Mouse (Mus musculus) limb, embryonic 12.5 days (tissue): ENCODE results near the gene Pnma1. TPM values are rescaled to one million over a fixed set of nuclear protein-coding genes. Genes with fewer than 3 reads are reported as not detected.

Experiments used
- ATAC-seq: fragments of 200-750 bp; cut with Nextera tagmentation; 2 replicates; pipeline ENCODE4 v1.8.0; 2017; ENCODE audit warnings: low read depth, moderate TSS enrichment; ENCODE audit not compliant: insufficient number of reproducible peaks, insufficient read depth, low FRiP score, low TSS enrichment
- H3K27ac ChIP-seq: fragments of 300-500 bp; sonication (generic); 2 replicates; pipeline ENCODE4 v1.5.1; 2016; ENCODE audit warnings: mild to moderate bottlenecking, moderate library complexity
- H3K27me3 ChIP-seq: fragments of 300-500 bp; sonication (generic); 2 replicates; pipeline ENCODE4 v1.6.1; 2016; ENCODE audit warnings: mild to moderate bottlenecking, moderate library complexity
- H3K36me3 ChIP-seq: fragments of 300-500 bp; sonication (generic); 2 replicates; pipeline ENCODE4 v1.6.1; 2016; ENCODE audit warnings: mild to moderate bottlenecking, moderate library complexity
- H3K4me1 ChIP-seq: fragments of 300-500 bp; sonication (generic); replicated peaks from 2 replicates; pipeline ENCODE4 v1.6.1; 2016
- H3K4me2 ChIP-seq: fragments of 300-500 bp; sonication (generic); 2 replicates; pipeline ENCODE4 v1.6.1; 2016; ENCODE audit warnings: mild to moderate bottlenecking, moderate library complexity
- H3K4me3 ChIP-seq: fragments of 300-500 bp; sonication (generic); replicated peaks from 2 replicates; pipeline ENCODE4 v1.5.1; 2016; ENCODE audit warnings: mild to moderate bottlenecking
- H3K9ac ChIP-seq: fragments of 300-500 bp; sonication (generic); replicated peaks from 2 replicates; pipeline ENCODE4 v1.6.1; 2016; ENCODE audit warnings: mild to moderate bottlenecking, moderate library complexity
- H3K9me3 ChIP-seq: fragments of 300-500 bp; sonication (generic); 2 replicates; pipeline ENCODE4 v1.6.1; 2016; ENCODE audit warnings: mild to moderate bottlenecking, moderate library complexity
- WGBS: fragments of 180-500 bp; shearing (Covaris S2); methylation state at CpG from one replicate; pipeline ENCODE4 v1.1.7; 2016; 5-methylcytosine and 5-hydroxymethylcytosine counted together
- polyA plus RNA-seq: library from polyadenylated mRNA; unstranded; fragments of >200 nt; fragmentation: Nextera tagmentation; extraction: Ambion mirVana; gene quantifications from 2 replicates; pipeline ENCODE4 v1.2.1, GENCODE M21; 2016

Pnma1 gene
- polyA plus RNA-seq, result 1.2 and 1.3 TPM in 2 replicates

- Histone ChIP-seq H3K4me3 (peak within 1 kb of the TSS; percentile 47), H3K9ac (peak within 1 kb of the TSS; percentile 63), H3K27me3 (no peaks in the 10 kb centered on the region), H3K36me3 (peaks cover 35% of the 10 kb centered on the region), H3K27ac (no peak within 1 kb of the TSS), H3K4me1 (peaks cover 20% of the 10 kb centered on the region), H3K9me3 (no peaks in the 10 kb centered on the region), H3K4me2 (peak within 1 kb of the TSS; percentile 77)
- peak; percentile 70 for ATAC-seq
- WGBS, result 1% methylated on average over 48 of the region's 50 CpGs
These were observed at the start of gene Pnma1 for GRCm38 (mm10) chr12:84147954-84148621. TSS of gene Pnma1 (minus strand) at chr12:84148489.

DNA sequence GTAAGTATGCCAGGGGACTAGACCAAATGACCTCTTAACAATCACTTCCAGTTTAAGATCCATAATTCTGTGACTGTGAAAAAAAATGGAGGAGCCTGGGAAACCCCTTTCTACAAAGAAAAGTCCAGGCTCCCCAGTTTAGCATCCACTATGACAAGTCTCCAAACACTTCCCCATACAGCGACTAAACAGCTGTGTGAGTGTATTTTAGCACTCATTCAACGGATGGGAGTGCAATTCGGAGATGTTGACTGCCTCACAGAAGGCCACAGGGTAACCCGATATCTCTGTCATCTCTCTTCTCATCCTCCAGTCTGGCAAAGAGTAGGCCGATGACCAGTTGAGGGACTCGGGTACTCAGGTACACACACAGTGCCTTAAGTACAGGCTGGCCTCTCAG lies 46.9 kb upstream of the Pnma1 start:
- 31% methylated on average over 6 of the region's 6 CpGs for WGBS
- Histone ChIP-seq H3K9me3 (no peaks in the 10 kb centered on the region), H3K27ac (no peak overlapping the region), H3K9ac (no peak overlapping the region), H3K4me1 (peaks cover 57% of the 10 kb centered on the region), H3K4me2 (no peak overlapping the region), H3K36me3 (no peaks in the 10 kb centered on the region), H3K27me3 (no peaks in the 10 kb centered on the region), H3K4me3 (no peak overlapping the region)
- no peak for ATAC-seq

GRCm38 (mm10) chr12:84194400-84195109 lies 46.3 kb upstream of the Pnma1 start:
- Histone ChIP-seq H3K27me3 (0 out of 2 replicates have a peak, but pooled peaks cover 5% of the 10 kb centered on the region), H3K36me3 (no peaks in the 10 kb centered on the region), H3K4me1 (peaks cover 63% of the 10 kb centered on the region), H3K4me3 (peak overlapping the region; percentile 78), H3K4me2 (peak overlapping the region; percentile 98), H3K9me3 (no peaks in the 10 kb centered on the region), H3K9ac (peak overlapping the region; percentile 91; the same call in 1 of the 2 replicates), H3K27ac (peak overlapping the region; percentile 94)
- WGBS, result 3% methylated on average over 12 of the region's 13 CpGs
- ATAC-seq, result no peak

- Histone ChIP-seq H3K4me2 (peak overlapping the region; percentile 98), H3K9me3 (no peaks in the 10 kb centered on the region), H3K9ac (peak overlapping the region; percentile 91), H3K27ac (peak overlapping the region; percentile 94), H3K36me3 (no peaks in the 10 kb centered on the region), H3K27me3 (0 out of 2 replicates have a peak, but pooled peaks cover 5% of the 10 kb centered on the region), H3K4me1 (peaks cover 71% of the 10 kb centered on the region), H3K4me3 (peak overlapping the region; percentile 78)
- ATAC-seq, result peak; percentile 73
- WGBS, result 0% methylated on average over 49 of the region's 49 CpGs
These were observed 45.5 kb upstream of the Pnma1 start for GRCm38 (mm10) chr12:84193642-84194399.

- WGBS, result under 1% methylated on average over 99 of the region's 102 CpGs
- Histone ChIP-seq H3K36me3 (no peaks in the 10 kb centered on the region), H3K27ac (peak overlapping the region; percentile 94), H3K4me1 (peaks cover 79% of the 10 kb centered on the region), H3K27me3 (0 out of 2 replicates have a peak, but pooled peaks cover 5% of the 10 kb centered on the region), H3K4me2 (peak overlapping the region; percentile 98), H3K4me3 (peak overlapping the region; percentile 78), H3K9me3 (no peaks in the 10 kb centered on the region), H3K9ac (peak overlapping the region; percentile 91)
- peak; percentile 12; the same call in 1 of the 2 replicates for ATAC-seq
These were observed 44.7 kb upstream of the Pnma1 start for GRCm38 (mm10) chr12:84192741-84193641.

DNA sequence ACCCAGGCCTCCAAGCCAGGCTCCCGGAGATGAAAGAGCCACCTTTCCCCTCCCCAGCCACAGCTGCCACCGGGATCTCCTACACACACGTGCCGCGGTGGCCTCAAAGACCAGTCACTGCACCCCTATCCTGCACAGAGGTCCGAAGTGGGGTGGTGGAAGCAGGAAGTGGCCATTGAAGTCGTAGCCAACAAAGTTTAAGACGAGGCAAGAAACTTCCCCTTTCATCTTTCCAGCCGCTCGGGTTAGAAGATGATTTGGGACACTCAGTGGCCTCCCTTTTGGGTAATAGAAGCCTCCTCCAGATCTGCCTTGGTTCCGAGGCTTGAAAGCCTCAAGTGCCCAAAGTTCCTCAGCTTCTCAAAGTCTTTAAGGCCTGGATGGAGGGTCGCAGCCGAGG lies 44.0 kb upstream of the Pnma1 start:
- no peak for ATAC-seq
- peak overlapping the region; percentile 91 for H3K9ac ChIP-seq
- 2% methylated on average over 13 of the region's 13 CpGs for WGBS
- 0 out of 2 replicates have a peak, but pooled peaks cover 5% of the 10 kb centered on the region for H3K27me3 ChIP-seq
- H3K9me3 ChIP-seq, result no peaks in the 10 kb centered on the region
- H3K4me2 ChIP-seq, result peak overlapping the region; percentile 98
- H3K4me1 ChIP-seq, result peaks cover 86% of the 10 kb centered on the region
- H3K4me3 ChIP-seq, result peak overlapping the region; percentile 78
- H3K27ac ChIP-seq, result no peak overlapping the region
- no peaks in the 10 kb centered on the region for H3K36me3 ChIP-seq

- Histone ChIP-seq H3K4me3 (peak overlapping the region; percentile 78), H3K36me3 (peaks cover 2% of the 10 kb centered on the region; the same call in 1 of the 2 replicates), H3K9ac (0 out of 2 replicates have a peak overlapping the region, but pooled peaks have one; percentile 18), H3K4me2 (peak overlapping the region; percentile 98), H3K4me1 (peaks cover 90% of the 10 kb centered on the region), H3K27ac (no peak overlapping the region), H3K27me3 (0 out of 2 replicates have a peak, but pooled peaks cover 5% of the 10 kb centered on the region), H3K9me3 (no peaks in the 10 kb centered on the region)
- ATAC-seq, result no peak
- WGBS, result 10% methylated on average over 5 of the region's 5 CpGs
These were observed 43.5 kb upstream of the Pnma1 start for GRCm38 (mm10) chr12:84191770-84192169.

GRCm38 (mm10) chr12:84191190-84191589 lies 42.9 kb upstream of the Pnma1 start:
- H3K9ac ChIP-seq, result no peak overlapping the region
- H3K4me1 ChIP-seq, result peaks cover 85% of the 10 kb centered on the region
- peak overlapping the region; percentile 98 for H3K4me2 ChIP-seq

GRCm38 (mm10) chr12:84190151-84190820 lies 42.0 kb upstream of the Pnma1 start:
- Histone ChIP-seq H3K27me3 (0 out of 2 replicates have a peak, but pooled peaks cover 5% of the 10 kb centered on the region), H3K9ac (no peak overlapping the region), H3K9me3 (peaks cover 3% of the 10 kb centered on the region; the same call in 1 of the 2 replicates), H3K4me1 (peaks cover 77% of the 10 kb centered on the region), H3K4me2 (peak overlapping the region; percentile 98), H3K27ac (no peak overlapping the region), H3K36me3 (peaks cover 10% of the 10 kb centered on the region), H3K4me3 (0 out of 2 replicates have a peak overlapping the region, but pooled peaks have one; percentile 78)
- no peak for ATAC-seq
- 22% methylated on average over 12 of the region's 15 CpGs for WGBS

More at GRCm38 (mm10) chr12:84191190-84191589, 42.9 kb upstream of the Pnma1 start:
- H3K9me3 ChIP-seq, result peaks cover 3% of the 10 kb centered on the region; the same call in 1 of the 2 replicates
- 0 out of 2 replicates have a peak, but pooled peaks cover 5% of the 10 kb centered on the region for H3K27me3 ChIP-seq
- ATAC-seq, result no peak
- WGBS, result 33% methylated on average over 7 of the region's 7 CpGs
- H3K4me3 ChIP-seq, result 0 out of 2 replicates have a peak overlapping the region, but pooled peaks have one; percentile 78
- no peak overlapping the region for H3K27ac ChIP-seq
- peaks cover 8% of the 10 kb centered on the region for H3K36me3 ChIP-seq
